Mouse (Mus musculus) lung, postnatal 0 days (tissue): ENCODE data around the gene 6030468B19Rik.

Source experiments
- CTCF ChIP-seq: IDR thresholded peaks from 2 replicates; pipeline ENCODE4 v1.5.1; 2016; ENCODE audit warnings: antibody characterized with exemption, mild to moderate bottlenecking
- EP300 ChIP-seq: IDR thresholded peaks from 2 replicates; pipeline ENCODE4 v1.6.1; 2016; ENCODE audit warnings: antibody characterized with exemption, mild to moderate bottlenecking, control low read depth

DNA sequence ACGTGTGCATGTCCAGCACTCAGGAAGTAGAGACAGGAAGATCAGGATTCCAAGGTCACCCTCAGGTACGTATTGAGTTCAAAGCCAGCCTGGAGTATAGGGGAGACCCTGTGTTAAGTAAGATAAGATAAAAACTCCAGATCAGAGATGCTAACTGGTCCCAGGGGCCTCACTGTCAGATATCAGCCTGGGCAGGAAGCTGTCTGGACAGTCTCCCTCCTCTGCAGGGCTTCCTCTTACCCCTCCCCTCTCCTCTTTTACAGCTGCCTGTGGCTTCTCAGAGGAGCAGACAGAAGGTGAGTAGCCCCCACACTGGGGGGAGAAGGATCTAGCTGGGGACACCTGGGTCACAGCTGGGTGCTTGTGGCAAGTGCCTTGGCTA is 691 bp downstream of the 6030468B19Rik start:
- no peak for TF ChIP-seq CTCF
- no peak for TF ChIP-seq EP300
